Comparison of ENCODE assay signal across 10 mouse cellular contexts in the genomic region with DNA sequence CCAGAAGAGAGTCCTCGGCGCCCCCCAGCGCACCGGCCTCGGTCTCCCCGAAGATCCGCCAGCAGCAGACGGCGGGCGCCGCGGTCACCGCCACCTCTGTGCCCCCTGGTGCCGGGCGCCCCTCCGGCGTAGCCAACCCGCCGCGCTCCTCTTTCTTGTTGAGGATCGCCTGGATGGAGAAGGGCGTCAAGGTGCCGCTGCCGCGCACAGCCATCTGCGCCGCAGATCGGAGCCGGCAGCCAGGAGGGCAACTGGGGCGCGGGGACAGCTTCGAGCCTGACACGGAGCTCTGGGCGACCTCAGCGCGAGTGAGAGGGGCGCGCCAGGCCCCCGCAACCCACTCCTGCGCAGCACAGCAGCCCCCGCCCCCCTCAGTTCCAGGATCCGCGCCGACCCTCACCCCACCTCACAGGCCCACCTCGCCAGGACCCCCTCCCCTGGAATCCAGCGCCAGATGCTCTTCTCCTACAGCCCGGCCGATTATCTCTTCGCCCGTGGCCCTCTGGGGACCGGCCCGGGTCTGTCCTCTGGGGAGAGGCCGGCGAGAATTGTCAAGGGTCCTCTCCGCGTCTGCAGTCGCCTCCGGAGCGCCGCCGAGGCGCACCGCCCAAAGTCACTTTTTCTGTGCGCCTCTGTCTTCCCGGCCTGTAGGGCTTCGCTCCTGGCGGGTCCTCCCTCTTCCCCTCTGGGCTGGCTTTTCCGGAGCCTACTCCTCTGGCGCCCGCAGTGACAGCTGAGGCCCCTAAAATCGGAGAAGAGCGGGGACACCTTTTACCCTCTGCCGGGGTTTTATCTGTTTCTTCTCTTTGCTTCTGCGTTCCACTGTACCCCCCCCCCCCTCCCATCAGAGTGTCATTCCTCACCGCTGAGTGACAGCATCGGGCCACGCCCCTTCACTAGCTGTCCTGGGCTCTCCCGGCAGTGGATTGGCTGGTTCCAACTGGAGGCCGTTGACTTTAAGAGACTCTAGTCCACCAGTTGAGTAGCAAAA. TPM values are rescaled to one million over a fixed set of nuclear protein-coding genes. Genes with fewer than 3 reads are reported as not detected.
DNase-seq lines count a peak whose midpoint lies in the region; ATAC-seq and TF ChIP-seq lines count a peak whose summit lies in the region.
"Had no signal": no experiment of that assay in that cellular context is flagged by ENCODE, and none has a peak within 500 bp of the region (broad histone marks: within the 10 kb centered on the region; RNA-seq: fewer than 3 reads in every experiment).

A gene (minus strand): TSS at position 771 of the 991 bp plus-strand sequence.

- under 1% methylated on average over 72 of the region's 79 CpGs for WGBS in heart, embryonic 12.5 days
- under 1% methylated on average over 79 of the region's 79 CpGs for WGBS in heart, adult 2 months
- under 1% methylated on average over 77 of the region's 79 CpGs for WGBS in hindbrain, embryonic 13.5 days
- under 1% methylated on average over 74 of the region's 79 CpGs for WGBS in midbrain, embryonic 16.5 days

- peaks cover 37% of the 10 kb centered on the region for H3K4me1 ChIP-seq in heart, embryonic 12.5 days (replicated peaks)
- H3K4me1 ChIP-seq in heart, adult 2 months (ENCODE audit: control insufficient read depth, insufficient read depth, low read length) = peaks cover 4% of the 10 kb centered on the region; the same call in 1 of the 2 replicates
- peaks cover 43% of the 10 kb centered on the region for H3K4me1 ChIP-seq in hindbrain, embryonic 13.5 days (replicated peaks)
- H3K4me1 ChIP-seq in midbrain, embryonic 16.5 days (ENCODE audit: control insufficient read depth, insufficient read depth, low read length) = peaks cover 19% of the 10 kb centered on the region

- H3K27ac ChIP-seq in heart, embryonic 12.5 days (ENCODE audit: poor library complexity, severe bottlenecking) = no peak within 1 kb of the TSS
- no peak within 1 kb of the TSS for H3K27ac ChIP-seq in heart, adult 2 months
- no peak within 1 kb of the TSS for H3K27ac ChIP-seq in hindbrain, embryonic 13.5 days
- no peak within 1 kb of the TSS for H3K27ac ChIP-seq in midbrain, embryonic 16.5 days (ENCODE audit: low read length)
- no peak within 1 kb of the TSS for H3K27ac ChIP-seq in layer of hippocampus, adult 2 months

- peak within 1 kb of the TSS; percentile 74 for H3K4me2 ChIP-seq in heart, embryonic 12.5 days
- H3K4me2 ChIP-seq in hindbrain, embryonic 13.5 days = peak within 1 kb of the TSS; percentile 56
- H3K4me2 ChIP-seq in midbrain, embryonic 16.5 days (ENCODE audit: low read length) = peak within 1 kb of the TSS; percentile 63

- no peak for TF ChIP-seq POLR2A in heart, adult 2 months (IDR thresholded peaks at IDR 0.05; ENCODE audit: insufficient read depth, low read depth, low read length)

- peak; percentile 58 for ATAC-seq in heart, embryonic 12.5 days (ENCODE audit: insufficient number of reproducible peaks, low FRiP score)
- ATAC-seq in hindbrain, embryonic 13.5 days (ENCODE audit: low FRiP score) = peak; percentile 34
- peak; percentile 26; the same call in 1 of the 2 replicates for ATAC-seq in midbrain, embryonic 16.5 days
- ATAC-seq in erythroblast, adult 5-6 weeks (replicated peaks; ENCODE audit: low FRiP score, poor library complexity, severe bottlenecking) = no peak

- peak within 1 kb of the TSS; percentile 44 for H3K4me3 ChIP-seq in heart, embryonic 12.5 days
- no peak within 1 kb of the TSS for H3K4me3 ChIP-seq in heart, adult 2 months
- peak within 1 kb of the TSS; percentile 35 for H3K4me3 ChIP-seq in hindbrain, embryonic 13.5 days
- H3K4me3 ChIP-seq in midbrain, embryonic 16.5 days (ENCODE audit: low read depth, low read length) = peak within 1 kb of the TSS; percentile 33
- no peak within 1 kb of the TSS for H3K4me3 ChIP-seq in layer of hippocampus, adult 2 months

- no peaks in the 10 kb centered on the region for H3K9me3 ChIP-seq in heart, embryonic 12.5 days (replicated peaks)
- H3K9me3 ChIP-seq in hindbrain, embryonic 13.5 days = no peaks in the 10 kb centered on the region
- no peaks in the 10 kb centered on the region for H3K9me3 ChIP-seq in midbrain, embryonic 16.5 days (replicated peaks; ENCODE audit: control insufficient read depth, low read length, poor library complexity, severe bottlenecking)

- 0 out of 2 replicates have a peak within 1 kb of the TSS, but pooled peaks have one; percentile 34 for H3K9ac ChIP-seq in heart, embryonic 12.5 days
- no peak within 1 kb of the TSS for H3K9ac ChIP-seq in heart, adult 2 months (ENCODE audit: low read depth, low read length)
- H3K9ac ChIP-seq in hindbrain, embryonic 13.5 days = peak within 1 kb of the TSS; percentile 5; the same call in 1 of the 2 replicates
- 0 out of 2 replicates have a peak within 1 kb of the TSS, but pooled peaks have one; percentile 30 for H3K9ac ChIP-seq in midbrain, embryonic 16.5 days (ENCODE audit: low read depth, low read length)

- H3K36me3 ChIP-seq in heart, embryonic 12.5 days = no peaks in the 10 kb centered on the region
- no peaks in the 10 kb centered on the region for H3K36me3 ChIP-seq in heart, adult 2 months (ENCODE audit: control insufficient read depth, insufficient read depth, low read length)
- no peaks in the 10 kb centered on the region for H3K36me3 ChIP-seq in hindbrain, embryonic 13.5 days
- H3K36me3 ChIP-seq in midbrain, embryonic 16.5 days (ENCODE audit: control insufficient read depth, insufficient read depth, low read length) = no peaks in the 10 kb centered on the region

- intact Hi-C loops in heart, adult 2 months (cut with DNase I) = no loop called here

- no peak for TF ChIP-seq EP300 in heart, adult 2 months (IDR thresholded peaks at IDR 0.05; ENCODE audit: insufficient read depth, low read depth, low read length)

- no peak for DNase-seq in heart, adult 2 months
- DNase-seq in R1 (ENCODE audit: low read depth, low spot score) = peak; percentile 88
- no peak for DNase-seq in layer of hippocampus, adult 2 months (ENCODE audit: low spot score in 2 of 2)
- DNase-seq in ovary, adult 18-20 months (ENCODE audit: low spot score) = no peak
- DNase-seq: thymus, adult 2 months had no signal

- no peaks in the 10 kb centered on the region for H3K79me2 ChIP-seq in heart, adult 2 months (replicated peaks; ENCODE audit: control insufficient read depth, insufficient read depth, low read length)

- peaks cover 85% of the 10 kb centered on the region for H3K27me3 ChIP-seq in heart, embryonic 12.5 days (replicated peaks)
- H3K27me3 ChIP-seq in heart, adult 2 months (ENCODE audit: control insufficient read depth, insufficient read depth, low read length) = peaks cover 31% of the 10 kb centered on the region
- peaks cover 91% of the 10 kb centered on the region for H3K27me3 ChIP-seq in hindbrain, embryonic 13.5 days
- peaks cover 66% of the 10 kb centered on the region for H3K27me3 ChIP-seq in midbrain, embryonic 16.5 days (ENCODE audit: control insufficient read depth, insufficient read depth, low read depth, low read length)

- no peak for TF ChIP-seq CTCF in heart, adult 2 months (IDR thresholded peaks at IDR 0.05)
- no peak for TF ChIP-seq CTCF in layer of hippocampus, adult 2 months (conservative IDR thresholded peaks at IDR 0.05)

RNA-seq across cellular contexts. Expression of the gene that starts here (rescaled TPM):
- polyA plus RNA-seq in heart, embryonic 12.5 days (2016; fragmentation: Nextera tagmentation; extraction: Ambion mirVana) = 0.19 and 0.22 TPM in 2 replicates
- total RNA-seq in heart, adult 2 months (2021) = not detected
- 0.06 TPM in 1 of 2 replicates, not detected in the other for polyA plus RNA-seq in heart, adult 2 months (2012; rRNA removed)
- polyA plus RNA-seq in hindbrain, embryonic 13.5 days (2015; fragmentation: Nextera tagmentation; extraction: Ambion mirVana) = 0.14 TPM in 1 of 2 replicates, not detected in the other
- polyA plus RNA-seq in midbrain, embryonic 16.5 days (2015; fragmentation: Nextera tagmentation; extraction: Ambion mirVana) = not detected in 2 replicates
- not detected for total RNA-seq in layer of hippocampus, adult 2 months (2021)
- not detected in 2 replicates for total RNA-seq in erythroblast, adult 5-6 weeks (2015; ENCODE audit: low replicate concordance)
- not detected in 2 replicates for total RNA-seq in erythroblast, adult 5-6 weeks (2017; ENCODE audit: low replicate concordance)
- total RNA-seq: hematopoietic stem cell, adult 5-6 weeks had no signal
- polyA plus RNA-seq: thymus, adult 2 months had no signal

Comparison
In these comparisons a context has a peak if more than half of its experiments do, and no peak if none do; other contexts are left out.
1. Peak in ATAC-seq, H3K4me3 ChIP-seq, H3K9ac ChIP-seq and H3K4me2 ChIP-seq in heart, embryonic 12.5 days; RNA of the gene not detected or under 1 TPM.
2. Peak in ATAC-seq, H3K4me3 ChIP-seq, H3K9ac ChIP-seq and H3K4me2 ChIP-seq in hindbrain, embryonic 13.5 days; RNA of the gene not detected or under 1 TPM.
3. Peak in ATAC-seq, H3K4me3 ChIP-seq, H3K9ac ChIP-seq and H3K4me2 ChIP-seq in midbrain, embryonic 16.5 days; RNA of the gene not detected or under 1 TPM.